Mouse (Mus musculus): Measurements from ENCODE around the gene Cldn10.

GRCm38 (mm10) chr14:118749715-118750114, 38.0 kb upstream of the Cldn10 start:
- TF ChIP-seq CTCF (IDR thresholded peaks at IDR 0.05; ENCODE audit: low read depth, low read length) = no peak
- no peak for TF ChIP-seq POLR2AphosphoS5 (IDR thresholded peaks at IDR 0.05; ENCODE audit: insufficient replicate concordance, low read depth, low read length)
- no peak for TF ChIP-seq GATA2 (IDR thresholded peaks at IDR 0.05; ENCODE audit: borderline replicate concordance, low read depth, low read length)
- no peak for TF ChIP-seq TAL1 (conservative IDR thresholded peaks at IDR 0.05; ENCODE audit: low read depth, low read length)
